Mouse (Mus musculus): ENCODE measurements around the gene Pde6c.

Gene Pde6c

DNA sequence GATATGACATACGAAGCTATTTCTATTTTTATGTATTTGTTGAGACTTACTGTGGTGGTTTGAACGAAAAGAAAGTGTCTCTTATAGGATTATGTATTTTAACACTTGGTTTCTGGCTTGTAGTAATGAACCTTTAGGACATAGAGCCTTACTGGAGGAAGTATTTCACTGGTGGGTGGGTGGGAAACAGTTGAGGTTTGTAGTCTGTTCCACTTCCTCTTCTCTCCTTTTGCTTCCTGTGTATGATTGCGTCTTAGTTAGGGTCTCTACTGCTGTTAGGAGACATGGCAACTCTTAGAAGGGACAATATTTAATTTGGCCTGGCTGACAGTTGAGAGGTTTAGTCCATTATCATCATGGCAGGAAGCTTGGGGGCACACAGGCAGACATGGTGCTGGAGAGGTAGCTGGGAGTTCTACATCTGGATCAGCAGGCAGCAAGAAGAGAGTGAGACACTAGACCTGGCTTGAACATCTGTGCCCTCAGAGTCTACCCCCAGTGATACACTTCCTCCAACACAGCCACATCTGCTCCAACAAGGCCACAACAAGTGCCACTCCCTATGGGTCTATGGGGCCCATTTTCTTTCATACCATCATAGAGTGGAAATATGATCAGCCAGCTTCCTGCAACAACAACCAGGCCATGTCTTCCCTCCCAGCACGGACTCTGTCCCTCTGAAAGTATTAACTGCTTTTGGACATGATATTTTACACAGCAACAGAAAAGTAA, 11.1 kb downstream of the Pde6c start:
- no peak for DNase-seq (ENCODE audit: low spot score in 2 of 2)

DNA sequence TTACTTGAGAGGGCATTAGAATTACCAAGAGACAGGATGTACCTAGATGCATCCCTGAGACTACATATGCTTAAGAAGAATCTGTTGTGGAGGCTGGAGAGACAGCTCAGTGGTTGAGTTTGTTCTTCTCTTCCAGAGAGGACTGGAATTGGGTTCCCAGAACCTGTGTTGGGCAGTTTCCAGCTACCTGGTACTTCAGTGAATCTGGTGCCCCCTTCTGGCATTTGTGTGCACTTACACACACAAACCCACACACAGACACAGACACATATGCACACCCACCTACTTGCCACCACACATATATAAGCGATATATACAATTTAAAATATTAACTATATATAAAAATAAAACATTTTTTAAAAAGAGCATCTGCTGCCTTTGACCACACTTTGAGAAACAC, 23.7 kb downstream of the Pde6c start:
- DNase-seq (ENCODE audit: low spot score in 2 of 2), result no peak

DNA sequence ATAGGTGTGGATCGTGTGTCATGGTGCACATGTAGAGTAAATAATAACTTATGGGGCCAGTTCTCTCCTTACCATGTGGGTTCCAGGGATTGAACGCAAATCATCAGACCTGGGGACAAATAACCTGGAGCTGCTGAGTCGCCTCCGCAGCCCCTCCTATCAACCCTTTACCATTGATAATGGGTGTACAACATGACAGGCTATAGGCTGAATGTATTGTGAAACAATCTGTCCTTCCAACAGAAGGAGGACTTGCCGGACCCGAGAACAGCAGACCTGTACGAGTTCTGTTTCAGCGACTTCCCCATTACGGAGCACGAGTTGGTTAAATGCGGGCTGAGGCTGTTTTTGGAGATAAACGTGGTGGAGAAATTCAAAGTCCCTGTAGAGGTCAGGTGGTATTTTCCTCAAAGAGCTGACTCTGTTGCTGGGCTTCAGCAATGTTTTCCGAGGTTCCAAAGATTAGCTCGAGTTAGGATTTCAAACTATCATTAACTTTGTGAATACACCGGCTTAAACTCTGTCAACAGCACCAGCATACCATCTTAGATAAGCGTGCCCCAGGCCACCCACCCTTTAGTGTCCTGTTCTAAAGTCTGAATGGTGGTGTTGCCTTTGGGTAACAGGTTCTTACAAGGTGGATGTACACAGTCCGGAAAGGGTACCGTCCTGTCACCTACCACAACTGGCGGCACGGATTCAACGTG, 29.2 kb downstream of the Pde6c start:
- DNase-seq (ENCODE audit: low spot score in 2 of 2), result no peak

DNA sequence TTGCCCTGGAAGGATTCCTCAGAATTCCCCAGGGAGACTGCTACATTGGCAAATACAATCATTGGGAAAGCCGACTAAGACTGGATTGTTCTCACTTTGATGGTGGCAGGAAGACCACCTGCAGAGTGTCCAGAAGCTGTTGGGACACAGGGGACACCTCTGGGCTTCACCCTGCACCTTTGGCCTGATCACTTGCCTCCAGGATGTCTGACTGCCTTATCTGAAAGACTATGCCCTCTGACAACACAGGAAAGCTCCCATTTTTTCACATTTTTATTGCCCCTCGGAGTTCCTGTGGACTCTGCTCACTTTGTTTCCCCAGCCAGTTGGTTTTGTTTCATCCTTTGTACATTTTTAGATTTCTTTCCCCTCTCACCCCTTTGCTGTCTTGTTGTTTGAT, 32.1 kb downstream of the Pde6c start:
- no peak for DNase-seq (ENCODE audit: low spot score in 2 of 2)

DNA sequence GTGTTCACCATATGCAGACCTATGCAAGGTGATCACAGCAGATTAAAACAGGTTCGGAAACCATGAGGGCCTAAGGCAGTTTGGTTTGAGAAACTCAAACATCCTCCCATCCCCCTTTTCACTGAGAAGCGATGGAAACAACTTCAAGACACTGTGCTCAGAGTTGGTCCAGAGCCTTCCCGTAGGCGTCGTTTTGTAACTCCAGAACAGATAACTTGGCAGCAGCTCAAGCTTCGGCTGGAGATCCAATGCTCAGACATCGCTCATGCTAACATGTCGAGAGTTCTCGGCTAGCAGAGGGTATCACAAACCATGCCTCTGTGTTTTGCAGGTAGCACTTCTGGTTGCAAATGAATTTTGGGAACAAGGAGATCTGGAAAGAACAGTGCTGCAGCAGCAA, 47.1 kb downstream of the Pde6c start:
- DNase-seq (ENCODE audit: low spot score in 2 of 2), result no peak

DNA sequence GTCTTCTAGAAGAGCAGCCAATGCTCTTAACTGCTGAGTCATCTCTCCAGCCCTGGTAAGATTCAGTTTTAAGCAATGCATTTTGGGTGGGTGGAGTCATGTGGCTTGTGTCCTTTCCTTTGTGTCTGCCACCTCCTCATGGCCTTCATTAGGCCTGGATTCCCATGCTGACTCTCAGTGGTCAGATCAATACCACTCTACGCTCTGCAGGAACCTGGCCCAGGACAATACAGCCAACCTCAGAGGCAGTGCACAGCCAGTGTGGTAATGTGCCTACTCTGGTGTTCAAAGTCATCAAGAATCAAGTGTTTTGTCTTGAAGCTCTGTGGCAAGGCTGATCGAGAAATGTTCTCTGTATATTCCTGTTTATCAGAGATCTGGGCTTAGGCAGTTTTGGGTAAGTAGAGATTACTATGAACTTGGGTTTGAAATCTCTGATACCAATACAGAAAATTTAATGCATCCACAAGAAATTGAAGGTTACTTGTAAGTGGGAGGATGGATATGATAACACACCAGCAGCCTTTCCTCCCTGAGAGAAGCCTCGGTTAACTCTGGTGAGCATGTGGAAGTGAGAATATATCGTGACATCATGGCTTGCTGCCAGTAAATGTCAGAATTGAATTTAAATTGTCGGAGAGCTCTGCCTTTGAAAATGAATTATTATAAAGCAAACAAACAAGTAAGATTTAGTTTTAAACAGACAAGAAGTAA, 54.2 kb downstream of the Pde6c start:
- DNase-seq (ENCODE audit: low spot score in 2 of 2), result no peak

DNA sequence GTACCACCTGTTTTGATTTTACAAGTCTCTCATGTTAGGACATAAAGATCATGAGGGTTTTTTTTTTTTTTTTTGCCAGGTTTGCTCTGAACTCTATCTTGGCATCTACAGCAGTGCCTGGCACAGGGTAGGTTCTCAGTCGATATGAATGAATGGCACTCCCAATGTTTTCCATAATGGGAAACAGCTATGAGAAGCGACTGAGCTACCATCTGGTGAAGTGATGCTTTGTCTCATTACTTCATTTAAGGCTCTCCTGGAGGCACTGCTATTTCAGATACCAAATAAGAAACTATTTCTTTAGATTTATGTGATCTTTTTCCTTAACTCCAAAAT, 54.7 kb downstream of the Pde6c start:
- no peak for DNase-seq (ENCODE audit: low spot score in 2 of 2)

DNA sequence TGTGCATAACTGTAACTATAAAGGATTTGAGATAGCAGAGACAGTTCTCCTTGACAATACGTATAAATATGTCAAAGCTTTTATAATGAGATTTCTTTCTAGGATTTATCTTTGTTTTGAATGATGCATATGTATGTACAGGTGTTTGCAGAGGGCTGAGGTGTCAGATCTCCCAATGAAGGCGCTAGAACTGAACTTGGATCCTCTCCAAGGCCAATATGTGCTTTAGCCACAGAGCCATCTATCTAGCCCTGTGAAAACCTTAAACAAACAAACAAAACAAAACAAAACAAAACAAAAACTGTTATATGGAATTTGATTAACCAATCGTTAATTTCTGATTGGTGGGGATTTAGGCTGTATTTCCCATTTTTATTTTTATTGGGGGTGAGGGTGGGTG, 58.0 kb downstream of the Pde6c start:
- no peak for DNase-seq (ENCODE audit: low spot score in 2 of 2)

DNA sequence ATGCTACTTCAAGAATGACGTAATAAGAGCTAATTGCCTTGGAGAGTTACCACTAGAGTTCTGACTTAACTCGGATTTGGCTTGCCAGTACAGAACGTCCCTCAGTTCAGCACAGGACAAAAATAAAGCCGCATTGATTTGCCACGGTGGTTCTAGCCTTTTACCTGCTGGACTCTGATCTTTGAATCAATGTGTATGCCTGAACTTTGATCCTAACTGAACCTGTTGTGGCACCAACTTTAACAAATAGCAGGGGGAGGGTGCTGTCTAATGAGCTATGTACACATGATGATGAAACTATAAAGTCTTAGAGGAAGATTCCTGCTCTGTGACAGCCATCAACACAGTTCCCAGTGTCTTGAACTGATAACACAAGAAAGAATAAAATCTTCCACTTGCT, 58.9 kb downstream of the Pde6c start:
- DNase-seq (ENCODE audit: low spot score in 2 of 2), result no peak

DNA sequence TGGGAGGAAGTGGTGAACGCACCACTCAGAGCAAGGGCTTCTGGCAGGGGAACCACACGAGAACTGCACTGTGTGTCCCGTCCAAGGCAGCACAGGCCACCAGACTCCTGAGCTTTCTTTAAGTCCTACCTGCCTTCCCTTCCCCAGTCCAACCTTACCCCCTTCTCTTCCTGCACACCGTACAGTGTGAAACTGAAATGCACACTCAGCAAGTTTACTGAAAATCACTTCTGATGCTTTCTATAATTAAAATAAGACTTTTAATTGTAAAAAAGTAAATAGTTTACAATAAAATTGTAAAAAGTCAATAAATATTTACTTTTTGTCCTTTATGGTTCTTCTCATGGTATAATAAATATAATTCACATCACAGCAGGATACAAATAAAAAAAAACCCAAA, 62.7 kb downstream of the Pde6c start:
- no peak for DNase-seq (ENCODE audit: low spot score in 2 of 2)

DNA sequence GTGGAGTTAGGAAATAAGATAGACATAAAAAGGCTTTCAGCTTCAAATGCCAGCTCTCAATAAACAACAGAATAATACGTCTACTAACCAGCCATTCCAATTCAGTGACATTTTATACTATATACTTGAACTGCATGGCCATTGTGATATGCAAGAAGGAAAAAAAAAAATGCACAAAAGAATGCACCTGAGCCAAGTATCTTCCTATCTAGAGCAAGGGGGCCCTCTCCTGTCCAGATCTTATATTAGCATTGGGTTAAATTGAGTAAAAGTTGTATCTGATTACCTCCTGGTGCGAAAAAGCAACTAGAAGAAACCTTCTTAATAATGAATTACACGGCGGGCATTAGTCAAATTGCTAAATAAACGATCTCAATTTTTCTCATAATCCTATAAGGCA, 66.2 kb downstream of the Pde6c start:
- no peak for DNase-seq (ENCODE audit: low spot score in 2 of 2)

DNA sequence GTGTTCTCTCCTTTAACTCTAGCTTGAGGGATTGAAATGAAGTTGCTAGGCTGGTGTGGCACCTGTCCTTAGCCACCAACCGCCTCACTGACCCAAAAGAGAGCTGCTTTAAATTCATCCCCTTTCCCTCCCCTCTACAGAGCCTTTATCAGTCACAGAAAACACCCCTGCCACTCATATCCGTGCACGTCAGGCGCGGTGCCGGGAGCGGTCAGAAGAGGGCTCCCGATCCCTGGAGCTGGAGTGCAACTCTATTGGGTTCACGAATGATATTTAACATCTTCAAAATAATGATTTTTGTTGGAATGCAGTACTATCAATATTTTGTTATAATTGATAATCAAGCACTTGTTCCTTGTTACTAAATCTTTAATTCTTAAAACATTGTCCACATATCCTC, 74.1 kb downstream of the Pde6c start:
- no peak for DNase-seq (ENCODE audit: low spot score in 2 of 2)

DNA sequence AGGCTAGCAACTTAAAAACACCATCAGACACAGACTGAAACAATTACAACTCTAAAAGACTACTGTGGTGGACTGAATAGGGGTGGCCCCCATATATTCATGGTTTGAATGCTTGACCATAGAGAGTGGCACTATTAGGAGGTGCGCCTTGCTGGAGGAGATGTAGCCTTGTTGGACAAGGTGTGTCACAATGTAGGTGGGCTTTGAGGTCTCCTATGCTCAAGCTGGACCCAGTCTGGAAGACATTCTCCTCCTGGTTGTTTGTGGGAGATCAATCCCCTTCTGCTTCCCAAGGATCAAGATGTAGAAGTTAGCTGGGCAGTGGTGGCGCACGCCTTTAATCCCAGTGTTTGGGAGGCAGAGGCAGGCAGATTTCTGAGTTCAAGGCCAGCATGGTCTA, 85.1 kb downstream of the Pde6c start:
- DNase-seq (ENCODE audit: low spot score in 2 of 2), result no peak

DNA sequence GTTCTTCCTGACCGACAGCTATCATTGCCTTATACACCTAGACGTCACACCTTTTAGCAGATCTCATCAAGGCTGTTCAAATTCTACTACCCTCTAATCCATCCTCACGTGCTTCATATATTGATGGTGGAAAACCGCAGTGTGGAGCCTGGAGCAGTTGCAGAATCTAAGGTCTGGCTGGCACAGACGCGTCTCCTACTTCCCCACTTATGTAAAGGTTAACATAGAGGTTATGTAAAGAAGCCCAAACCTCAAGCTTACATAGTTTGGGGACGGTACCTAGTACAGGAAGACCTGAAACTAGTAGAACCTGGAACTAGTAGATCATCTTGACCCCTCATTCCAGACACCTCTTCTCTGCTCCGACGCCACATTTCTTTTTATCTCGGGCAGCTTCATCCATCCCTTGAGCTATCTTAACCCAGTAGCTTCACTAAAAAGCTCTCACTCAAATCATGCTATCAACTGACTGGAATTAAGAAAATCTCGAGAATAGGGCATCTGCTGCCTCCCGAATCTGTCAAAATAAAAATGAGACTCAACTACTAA, 90.8 kb downstream of the Pde6c start:
- DNase-seq (ENCODE audit: low spot score in 2 of 2), result no peak

DNA sequence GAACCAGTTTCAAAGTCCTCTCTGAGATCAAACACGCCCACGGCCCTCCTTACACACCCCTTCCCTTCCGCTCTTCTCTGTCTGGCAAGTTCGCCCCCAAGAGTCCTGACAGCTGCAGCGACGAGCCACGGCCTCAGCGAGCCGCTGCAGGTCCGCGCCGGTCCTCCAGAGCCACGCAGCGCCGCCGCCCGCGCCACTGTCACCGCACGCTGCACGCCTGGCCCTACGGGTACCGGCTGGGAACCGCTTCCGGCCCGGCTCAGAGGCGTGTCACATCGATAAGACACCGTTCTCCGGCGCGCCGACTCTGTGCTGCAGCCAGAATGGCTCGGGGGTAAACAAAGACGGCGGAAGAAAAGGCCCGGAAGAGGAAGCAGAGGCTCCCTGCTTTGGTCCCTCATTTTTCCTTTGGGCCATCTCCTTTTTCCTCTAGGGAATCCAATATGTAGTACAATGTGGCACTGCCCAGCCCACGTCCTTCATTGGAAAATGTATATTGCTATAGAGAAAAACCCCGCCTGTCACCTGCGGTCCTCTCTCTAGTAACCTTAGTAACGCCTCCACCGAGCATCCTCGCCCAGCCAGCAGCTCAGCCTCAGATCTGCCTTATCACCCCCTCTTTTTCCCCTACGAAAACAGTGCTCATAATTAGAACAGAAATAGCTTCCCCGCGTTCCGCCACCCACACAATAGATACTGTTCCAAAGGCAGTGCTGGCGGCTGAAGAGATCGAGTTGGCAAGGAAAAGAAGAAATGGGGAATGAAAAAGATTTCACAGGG, 91.5 kb downstream of the Pde6c start, which contains the start of gene Fra10ac1:
Gene Fra10ac1 (minus strand): TSS at position 252 of the 780 bp plus-strand sequence.
- DNase-seq (ENCODE audit: low spot score in 2 of 2), result peak; percentile 72 to 83

DNA sequence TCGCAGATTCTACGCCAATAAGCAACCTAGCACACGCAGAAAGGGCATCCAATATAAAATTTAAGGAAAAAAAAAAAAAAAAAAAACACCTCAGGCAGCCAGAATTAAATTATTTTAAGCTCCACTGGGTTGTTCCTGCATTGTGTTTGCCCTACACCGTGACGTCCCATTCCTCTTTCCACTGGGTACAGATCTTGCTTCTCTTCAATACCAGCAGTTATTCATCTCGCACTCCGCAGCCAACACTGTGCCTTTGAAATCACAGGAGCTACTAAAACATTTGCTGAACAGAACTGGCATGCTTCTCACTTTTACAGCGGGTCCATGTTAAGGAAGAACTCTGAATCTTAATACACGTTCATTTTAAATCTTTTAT, 92.1 kb downstream of the Pde6c start:
- DNase-seq (ENCODE audit: low spot score in 2 of 2), result no peak

DNA sequence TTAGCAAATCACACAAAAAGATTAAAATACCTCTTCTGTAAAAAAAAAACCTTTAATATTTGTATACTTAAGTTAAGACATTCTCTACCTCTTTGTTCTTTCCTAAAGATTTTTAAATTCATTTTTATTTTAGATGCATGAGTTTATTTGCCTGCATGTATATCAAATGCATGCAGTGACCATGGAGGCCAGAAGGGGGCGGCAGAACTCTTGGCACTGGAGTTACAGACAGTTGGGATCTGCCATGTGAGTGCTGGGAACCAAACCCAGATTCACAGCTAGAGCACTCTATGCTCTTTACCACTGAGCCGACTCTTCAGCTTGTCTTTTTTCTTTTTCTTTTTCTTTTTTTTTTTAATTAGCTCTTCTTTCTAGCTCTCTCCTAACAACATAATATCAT, 96.1 kb downstream of the Pde6c start:
- no peak for DNase-seq (ENCODE audit: low spot score in 2 of 2)

DNA sequence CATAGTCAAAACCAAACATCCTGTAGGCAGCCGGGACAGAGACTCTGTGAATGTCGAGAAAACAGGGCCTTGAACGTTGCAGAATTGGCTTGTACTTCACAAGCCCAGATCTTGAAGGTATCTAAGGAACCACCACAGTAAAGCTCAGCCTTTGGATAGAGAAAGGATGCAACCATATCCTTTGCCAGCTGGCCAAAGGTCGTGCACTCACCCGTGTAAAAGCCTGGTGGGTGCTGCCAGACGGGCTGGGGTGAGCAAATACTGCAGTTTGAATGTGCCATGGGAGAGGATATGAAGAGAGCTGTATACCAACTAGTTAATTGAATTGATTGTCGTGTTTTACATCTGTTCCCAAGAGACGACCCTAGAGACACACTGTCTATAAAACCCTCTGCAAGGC, 99.5 kb downstream of the Pde6c start:
- DNase-seq (ENCODE audit: low spot score in 2 of 2), result no peak

DNA sequence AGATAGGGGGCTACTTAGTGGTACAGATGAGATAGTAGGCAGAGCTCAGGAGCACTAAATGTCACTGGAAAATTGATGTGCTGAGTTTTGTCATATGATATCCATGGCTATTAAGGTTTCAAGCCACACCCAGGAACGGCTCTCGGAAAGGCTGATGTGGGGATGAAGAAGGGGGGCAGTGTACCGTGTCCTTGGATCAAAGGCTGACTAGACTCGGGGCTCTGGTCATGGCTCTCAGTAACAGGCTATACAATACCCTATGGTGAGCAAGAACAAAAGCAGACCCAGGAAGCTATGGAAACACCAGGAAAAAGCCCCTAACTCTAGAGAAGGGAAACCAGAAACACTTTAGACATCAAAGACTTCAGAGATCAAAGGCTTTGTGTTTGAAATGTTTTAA, 99.9 kb downstream of the Pde6c start:
- DNase-seq (ENCODE audit: low spot score in 2 of 2), result no peak

All from spleen, postnatal 14 days (tissue).